Mouse (Mus musculus) midbrain, embryonic 13.5 days (tissue): ENCODE data around the gene Lrit3. TPM values are rescaled to one million over a fixed set of nuclear protein-coding genes. Genes with fewer than 3 reads are reported as not detected.

Source experiments
- ATAC-seq: fragments of 200-750 bp; cut with Nextera tagmentation; 2 replicates; pipeline ENCODE4 v1.8.0; 2017; ENCODE audit warnings: mild to moderate bottlenecking, moderate TSS enrichment, moderate library complexity
- H3K27ac ChIP-seq: fragments of 300-500 bp; sonication (generic); 2 replicates; pipeline ENCODE4 v1.5.1; 2015; ENCODE audit warnings: inconsistent platforms, mild to moderate bottlenecking, moderate library complexity
- H3K27me3 ChIP-seq: fragments of 300-500 bp; sonication (generic); 2 replicates; pipeline ENCODE4 v1.6.1; 2015; ENCODE audit warnings: mild to moderate bottlenecking, inconsistent platforms
- H3K36me3 ChIP-seq: fragments of 300-500 bp; sonication (generic); 2 replicates; pipeline ENCODE4 v1.6.1; 2015; ENCODE audit warnings: mild to moderate bottlenecking, inconsistent platforms
- H3K4me1 ChIP-seq: fragments of 300-500 bp; sonication (generic); replicated peaks from 2 replicates; pipeline ENCODE4 v1.6.1; 2015; ENCODE audit warnings: inconsistent platforms
- H3K4me2 ChIP-seq: fragments of 300-500 bp; sonication (generic); replicated peaks from 2 replicates; pipeline ENCODE4 v1.6.1; 2015; ENCODE audit warnings: moderate library complexity, mild to moderate bottlenecking, inconsistent platforms
- H3K4me3 ChIP-seq: fragments of 300-500 bp; sonication (generic); replicated peaks from 2 replicates; pipeline ENCODE4 v1.5.1; 2015; ENCODE audit warnings: mild to moderate bottlenecking, inconsistent platforms
- H3K9ac ChIP-seq: fragments of 300-500 bp; sonication (generic); replicated peaks from 2 replicates; pipeline ENCODE4 v1.6.1; 2015; ENCODE audit warnings: mild to moderate bottlenecking, inconsistent platforms
- H3K9me3 ChIP-seq: fragments of 300-500 bp; sonication (generic); 2 replicates; pipeline ENCODE4 v1.6.1; 2016; ENCODE audit warnings: mild to moderate bottlenecking, inconsistent platforms
- WGBS: fragments of 180-500 bp; shearing (Covaris S2); methylation state at CpG from one replicate; pipeline ENCODE4 v1.1.7; 2015; 5-methylcytosine and 5-hydroxymethylcytosine counted together
- polyA plus RNA-seq: library from polyadenylated mRNA; unstranded; fragments of >200 nt; fragmentation: Nextera tagmentation; extraction: Ambion mirVana; gene quantifications from 2 replicates; pipeline ENCODE4 v1.2.1, GENCODE M21; 2015

Gene Lrit3
- polyA plus RNA-seq, 1 experiment from 2014 or later = not detected

- no peak for ATAC-seq
- 100% methylated on average over 4 of the region's 4 CpGs for WGBS
Measured at GRCm38 (mm10) chr3:129824146-129824545, 20.3 kb upstream of the Lrit3 start.

GRCm38 (mm10) chr3:129823293-129823692, 19.5 kb upstream of the Lrit3 start:
- 0 out of 2 replicates have a peak, but pooled peaks have one; percentile 45 for ATAC-seq
- Histone ChIP-seq H3K9me3 (no peaks in the 10 kb centered on the region), H3K27me3 (no peaks in the 10 kb centered on the region), H3K9ac (no peak overlapping the region), H3K36me3 (peaks cover 36% of the 10 kb centered on the region), H3K4me1 (no peaks in the 10 kb centered on the region), H3K4me2 (no peak overlapping the region), H3K27ac (no peak overlapping the region), H3K4me3 (no peak overlapping the region)
- 58% methylated on average over 5 of the region's 5 CpGs for WGBS

More at GRCm38 (mm10) chr3:129824146-129824545, 20.3 kb upstream of the Lrit3 start:
- Histone ChIP-seq H3K4me2 (no peak overlapping the region), H3K27ac (no peak overlapping the region), H3K36me3 (peaks cover 36% of the 10 kb centered on the region), H3K4me3 (no peak overlapping the region), H3K27me3 (no peaks in the 10 kb centered on the region), H3K9me3 (no peaks in the 10 kb centered on the region), H3K9ac (no peak overlapping the region), H3K4me1 (peaks cover 2% of the 10 kb centered on the region; the same call in 1 of the 2 replicates)

- 69% methylated on average over 11 of the region's 11 CpGs for WGBS
- Histone ChIP-seq H3K9ac (no peak within 1 kb of the TSS), H3K4me2 (no peak within 1 kb of the TSS), H3K9me3 (no peaks in the 10 kb centered on the region), H3K27ac (no peak within 1 kb of the TSS), H3K27me3 (no peaks in the 10 kb centered on the region), H3K4me3 (no peak within 1 kb of the TSS), H3K36me3 (peaks cover 30% of the 10 kb centered on the region), H3K4me1 (no peaks in the 10 kb centered on the region)
- no peak for ATAC-seq
Measured at GRCm38 (mm10) chr3:129822206-129822775, 18.5 kb upstream of the Lrit3 start, which contains the start of gene Rrh. Rrh (minus strand) TSS chr3:129822587.

GRCm38 (mm10) chr3:129821736-129822135, 17.9 kb upstream of the Lrit3 start:
- no peaks in the 10 kb centered on the region for H3K27me3 ChIP-seq
- 76% methylated on average over 8 of the region's 8 CpGs for WGBS
- H3K9ac ChIP-seq = no peak overlapping the region
- no peaks in the 10 kb centered on the region for H3K9me3 ChIP-seq
- H3K36me3 ChIP-seq = peaks cover 28% of the 10 kb centered on the region
- H3K4me1 ChIP-seq = no peaks in the 10 kb centered on the region
- no peak overlapping the region for H3K4me3 ChIP-seq
- H3K27ac ChIP-seq = no peak overlapping the region
- ATAC-seq = no peak
- H3K4me2 ChIP-seq = no peak overlapping the region

GRCm38 (mm10) chr3:129820847-129821246, 17.0 kb upstream of the Lrit3 start:
- no peak overlapping the region for H3K27ac ChIP-seq

GRCm38 (mm10) chr3:129799011-129799410, 4.8 kb downstream of the Lrit3 start:
- ATAC-seq = no peak
- Histone ChIP-seq H3K4me3 (no peak overlapping the region), H3K4me2 (no peak overlapping the region), H3K4me1 (no peaks in the 10 kb centered on the region), H3K36me3 (no peaks in the 10 kb centered on the region), H3K9me3 (no peaks in the 10 kb centered on the region), H3K27ac (no peak overlapping the region), H3K27me3 (no peaks in the 10 kb centered on the region), H3K9ac (no peak overlapping the region)
- WGBS = 86% methylated on average over 2 of the region's 2 CpGs

More at GRCm38 (mm10) chr3:129820847-129821246, 17.0 kb upstream of the Lrit3 start:
- no peaks in the 10 kb centered on the region for H3K4me1 ChIP-seq
- H3K27me3 ChIP-seq = no peaks in the 10 kb centered on the region
- H3K9me3 ChIP-seq = no peaks in the 10 kb centered on the region
- H3K9ac ChIP-seq = no peak overlapping the region
- no peak overlapping the region for H3K4me3 ChIP-seq
- ATAC-seq = no peak
- peaks cover 19% of the 10 kb centered on the region for H3K36me3 ChIP-seq
- H3K4me2 ChIP-seq = no peak overlapping the region
- 79% methylated on average over 9 of the region's 9 CpGs for WGBS

GRCm38 (mm10) chr3:129798551-129798950, 5.3 kb downstream of the Lrit3 start:
- no peaks in the 10 kb centered on the region for H3K27me3 ChIP-seq
- no peak overlapping the region for H3K27ac ChIP-seq
- H3K9me3 ChIP-seq = no peaks in the 10 kb centered on the region
- no peak overlapping the region for H3K9ac ChIP-seq
- H3K4me2 ChIP-seq = no peak overlapping the region
- no peaks in the 10 kb centered on the region for H3K4me1 ChIP-seq
- H3K4me3 ChIP-seq = no peak overlapping the region
- 89% methylated on average over 11 of the region's 11 CpGs for WGBS
- ATAC-seq = no peak
- H3K36me3 ChIP-seq = no peaks in the 10 kb centered on the region

GRCm38 (mm10) chr3:129797341-129797740, 6.5 kb downstream of the Lrit3 start:
- Histone ChIP-seq H3K9ac (no peak overlapping the region), H3K9me3 (no peaks in the 10 kb centered on the region), H3K4me2 (no peak overlapping the region), H3K4me1 (no peaks in the 10 kb centered on the region), H3K36me3 (no peaks in the 10 kb centered on the region), H3K27ac (no peak overlapping the region), H3K27me3 (no peaks in the 10 kb centered on the region), H3K4me3 (no peak overlapping the region)
- no peak for ATAC-seq
- 76% methylated on average over 5 of the region's 5 CpGs for WGBS

GRCm38 (mm10) chr3:129793801-129794200, 10.0 kb downstream of the Lrit3 start:
- no peaks in the 10 kb centered on the region for H3K4me1 ChIP-seq
- no peaks in the 10 kb centered on the region for H3K27me3 ChIP-seq
- H3K9me3 ChIP-seq = no peaks in the 10 kb centered on the region
- no peak overlapping the region for H3K27ac ChIP-seq
- ATAC-seq = no peak
- H3K4me3 ChIP-seq = no peak overlapping the region
- 91% methylated on average over 5 of the region's 5 CpGs for WGBS
- H3K36me3 ChIP-seq = no peaks in the 10 kb centered on the region
- H3K4me2 ChIP-seq = no peak overlapping the region
- H3K9ac ChIP-seq = no peak overlapping the region

- H3K27ac ChIP-seq = no peak overlapping the region
- no peak overlapping the region for H3K4me3 ChIP-seq
- no peak overlapping the region for H3K4me2 ChIP-seq
- peaks cover 5% of the 10 kb centered on the region; the same call in 1 of the 2 replicates for H3K4me1 ChIP-seq
- H3K9me3 ChIP-seq = no peaks in the 10 kb centered on the region
- no peak for ATAC-seq
- 92% methylated on average over 3 of the region's 3 CpGs for WGBS
- H3K27me3 ChIP-seq = no peaks in the 10 kb centered on the region
- no peak overlapping the region for H3K9ac ChIP-seq
- no peaks in the 10 kb centered on the region for H3K36me3 ChIP-seq
Measured at GRCm38 (mm10) chr3:129782746-129783145, 21.1 kb downstream of the Lrit3 start.

- WGBS = 18% methylated on average over 10 of the region's 10 CpGs
- peaks cover 5% of the 10 kb centered on the region; the same call in 1 of the 2 replicates for H3K4me1 ChIP-seq
- H3K9me3 ChIP-seq = no peaks in the 10 kb centered on the region
- no peaks in the 10 kb centered on the region for H3K27me3 ChIP-seq
- no peak overlapping the region for H3K27ac ChIP-seq
- H3K9ac ChIP-seq = no peak overlapping the region
- no peak overlapping the region for H3K4me2 ChIP-seq
- H3K36me3 ChIP-seq = no peaks in the 10 kb centered on the region
- no peak overlapping the region for H3K4me3 ChIP-seq
- peak; percentile 73; the same call in 1 of the 2 replicates for ATAC-seq
Measured at GRCm38 (mm10) chr3:129781435-129781834, 22.4 kb downstream of the Lrit3 start.

- H3K9me3 ChIP-seq = no peaks in the 10 kb centered on the region
- no peaks in the 10 kb centered on the region for H3K4me1 ChIP-seq
- no peak for ATAC-seq
- no peak overlapping the region for H3K4me2 ChIP-seq
- no peak overlapping the region for H3K4me3 ChIP-seq
- no peaks in the 10 kb centered on the region for H3K36me3 ChIP-seq
- WGBS = 83% methylated on average over 6 of the region's 6 CpGs
- no peaks in the 10 kb centered on the region for H3K27me3 ChIP-seq
- H3K27ac ChIP-seq = no peak overlapping the region
- H3K9ac ChIP-seq = no peak overlapping the region
Measured at GRCm38 (mm10) chr3:129771210-129771609, 32.6 kb downstream of the Lrit3 start.
